Mouse (Mus musculus): ENCODE measurements around the gene Selenom. TPM values are rescaled to one million over a fixed set of nuclear protein-coding genes. Genes with fewer than 3 reads are reported as not detected.

Selenom gene
- total and polyA plus RNA-seq, 2 experiments from 2014 or later = 290 to 298 TPM

GRCm38 (mm10) chr11:3521339-3522224 is 7.1 kb downstream of the Selenom start:
- no peak overlapping the region for H3K4me2 ChIP-seq (ENCODE audit: low read depth, low read length, poor library complexity, severe bottlenecking)
- no peak for DNase-seq (ENCODE audit: low spot score)

DNA sequence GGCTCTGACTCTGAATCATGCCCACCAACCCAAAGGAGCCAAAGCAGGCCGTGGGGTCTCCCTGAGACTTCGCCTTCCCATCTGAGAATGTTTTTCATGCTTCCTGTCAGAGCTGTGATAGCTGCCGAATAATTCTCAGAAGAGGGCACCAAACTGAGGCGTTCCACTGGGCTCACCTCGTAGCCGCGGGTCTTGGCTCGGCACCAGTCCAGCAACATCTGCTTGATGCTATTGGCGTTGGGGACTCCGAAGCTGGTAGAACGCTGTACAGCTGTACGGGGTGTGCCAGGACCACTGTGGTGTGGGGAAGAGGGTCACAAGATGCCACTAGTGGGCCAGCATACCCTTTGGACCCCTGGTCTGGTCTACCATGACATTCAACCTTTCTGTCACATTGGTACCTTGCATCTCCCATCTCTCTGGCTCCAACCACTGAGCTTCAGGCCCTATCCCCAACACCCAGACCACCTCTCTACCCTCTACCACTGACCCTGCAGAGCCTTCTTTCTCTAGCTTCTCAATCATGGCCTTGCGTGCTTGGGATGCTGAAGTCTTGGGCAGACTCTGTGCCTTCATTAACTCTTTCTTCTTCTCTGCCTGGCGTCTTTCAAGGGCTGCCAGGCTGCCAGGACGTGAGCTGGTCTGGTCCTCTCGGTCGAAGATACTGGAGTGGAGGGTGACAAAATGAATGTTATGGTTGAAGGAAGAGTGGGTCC is 8.0 kb downstream of the Selenom start:
- Histone ChIP-seq H3K4me3 (ENCODE audit: low read depth, low read length) (no peak overlapping the region), H3K4me2 (ENCODE audit: low read depth, low read length, poor library complexity, severe bottlenecking) (no peak overlapping the region), H3K9me3 (ENCODE audit: low read length) (no peaks in the 10 kb centered on the region), H3K9ac (replicated peaks; ENCODE audit: low read length, poor library complexity, severe bottlenecking) (no peak overlapping the region), H3K36me3 (ENCODE audit: insufficient read depth, low read length) (no peaks in the 10 kb centered on the region), H3K4me1 (ENCODE audit: insufficient read depth, low read length) (no peaks in the 10 kb centered on the region; the same call in 1 of the 2 replicates), H3K27ac (ENCODE audit: low read depth, low read length) (no peak overlapping the region), H3K27me3 (ENCODE audit: insufficient read depth, low read length) (no peaks in the 10 kb centered on the region)
- WGBS = 96% methylated on average over 17 of the region's 17 CpGs
- TF ChIP-seq CTCF (IDR thresholded peaks at IDR 0.05) = no peak
- no peak for DNase-seq (ENCODE audit: low spot score)
- ATAC-seq (ENCODE audit: low FRiP score) = no peak

More at GRCm38 (mm10) chr11:3521339-3522224, 7.1 kb downstream of the Selenom start:
- no peaks in the 10 kb centered on the region for H3K9me3 ChIP-seq (ENCODE audit: low read length)
- 89% methylated on average over 23 of the region's 23 CpGs for WGBS
- H3K36me3 ChIP-seq (ENCODE audit: insufficient read depth, low read length) = no peaks in the 10 kb centered on the region
- no peak overlapping the region for H3K4me3 ChIP-seq (ENCODE audit: low read depth, low read length)
- ATAC-seq (ENCODE audit: low FRiP score) = no peak
- H3K27ac ChIP-seq (ENCODE audit: low read depth, low read length) = no peak overlapping the region
- no peak for TF ChIP-seq CTCF (IDR thresholded peaks at IDR 0.05)
- peaks cover 5% of the 10 kb centered on the region; the same call in 1 of the 2 replicates for H3K4me1 ChIP-seq (ENCODE audit: insufficient read depth, low read length)
- H3K27me3 ChIP-seq (ENCODE audit: insufficient read depth, low read length) = no peaks in the 10 kb centered on the region
- no peak overlapping the region for H3K9ac ChIP-seq (replicated peaks; ENCODE audit: low read length, poor library complexity, severe bottlenecking)

DNA sequence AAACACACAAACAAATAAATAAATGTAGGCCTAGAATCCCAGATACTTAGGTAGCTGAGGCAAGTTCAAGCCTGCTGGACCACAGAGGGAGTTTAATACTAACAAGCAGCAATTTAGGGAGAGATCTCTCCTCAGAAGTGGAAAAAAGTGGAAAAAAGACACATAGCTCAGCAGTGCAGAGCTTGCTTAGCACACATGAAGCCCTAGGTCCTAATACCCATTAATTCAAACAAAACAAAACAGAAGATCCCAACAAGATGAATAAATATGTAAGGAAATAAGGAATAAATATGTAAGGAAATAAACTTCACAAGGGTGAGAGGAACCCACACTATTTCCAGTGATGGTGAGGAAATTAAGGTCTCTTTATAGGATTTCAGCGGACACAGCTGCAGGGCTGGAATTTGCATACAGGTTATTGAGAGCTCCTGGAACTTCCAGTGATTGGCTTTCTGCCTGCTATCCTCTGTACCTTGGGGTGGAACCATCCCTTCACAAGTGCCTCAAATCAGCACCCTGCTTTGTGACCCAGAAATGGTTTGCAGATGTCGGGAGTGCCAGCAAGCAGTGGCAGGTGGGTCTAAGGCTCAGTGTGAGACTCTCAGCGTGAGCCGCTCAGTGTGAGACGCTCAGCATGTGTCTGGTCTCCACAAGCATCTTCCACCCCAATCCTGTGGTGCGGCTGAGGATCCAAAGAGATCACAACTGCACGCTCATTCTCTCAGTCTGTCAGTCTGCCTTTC is 9.5 kb downstream of the Selenom start:
- TF ChIP-seq CTCF (IDR thresholded peaks at IDR 0.05) = no peak
- H3K36me3 ChIP-seq (ENCODE audit: insufficient read depth, low read length) = no peaks in the 10 kb centered on the region
- no peaks in the 10 kb centered on the region for H3K9me3 ChIP-seq (ENCODE audit: low read length)
- 85% methylated on average over 7 of the region's 7 CpGs for WGBS
- DNase-seq (ENCODE audit: low spot score) = no peak
- no peak overlapping the region for H3K27ac ChIP-seq (ENCODE audit: low read depth, low read length)
- no peak for ATAC-seq (ENCODE audit: low FRiP score)
- no peak overlapping the region for H3K9ac ChIP-seq (replicated peaks; ENCODE audit: low read length, poor library complexity, severe bottlenecking)
- no peak overlapping the region for H3K4me2 ChIP-seq (ENCODE audit: low read depth, low read length, poor library complexity, severe bottlenecking)
- H3K27me3 ChIP-seq (ENCODE audit: insufficient read depth, low read length) = no peaks in the 10 kb centered on the region
- no peak overlapping the region for H3K4me3 ChIP-seq (ENCODE audit: low read depth, low read length)
- H3K4me1 ChIP-seq (ENCODE audit: insufficient read depth, low read length) = no peaks in the 10 kb centered on the region

DNA sequence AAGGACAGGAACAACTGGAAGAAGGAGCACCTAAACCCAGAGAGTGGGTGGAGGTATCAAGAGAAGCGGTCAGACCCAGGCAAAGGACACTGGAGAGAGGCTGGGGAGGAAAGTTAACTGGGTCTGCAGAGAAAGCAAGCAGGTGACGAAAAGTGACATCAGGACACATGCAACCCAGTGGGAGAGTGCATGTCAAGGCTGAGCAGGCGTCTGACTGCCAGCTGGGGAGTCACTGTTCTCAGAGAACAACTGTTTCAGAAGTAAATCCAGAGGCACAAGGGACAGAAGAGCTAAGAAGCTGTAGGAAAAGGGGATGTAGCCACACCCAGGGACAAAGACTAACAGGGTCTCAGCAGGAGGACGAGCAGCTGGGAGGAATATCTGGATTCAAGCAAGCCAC is 11.1 kb downstream of the Selenom start:
- H3K36me3 ChIP-seq (ENCODE audit: insufficient read depth, low read length) = no peaks in the 10 kb centered on the region
- H3K4me3 ChIP-seq (ENCODE audit: low read depth, low read length) = no peak overlapping the region
- H3K9ac ChIP-seq (replicated peaks; ENCODE audit: low read length, poor library complexity, severe bottlenecking) = no peak overlapping the region
- no peak overlapping the region for H3K4me2 ChIP-seq (ENCODE audit: low read depth, low read length, poor library complexity, severe bottlenecking)
- no peaks in the 10 kb centered on the region for H3K4me1 ChIP-seq (ENCODE audit: insufficient read depth, low read length)
- no peaks in the 10 kb centered on the region for H3K27me3 ChIP-seq (ENCODE audit: insufficient read depth, low read length)
- H3K9me3 ChIP-seq (ENCODE audit: low read length) = no peaks in the 10 kb centered on the region
- no peak for ATAC-seq (ENCODE audit: low FRiP score)
- no peak overlapping the region for H3K27ac ChIP-seq (ENCODE audit: low read depth, low read length)
- no peak for TF ChIP-seq CTCF (IDR thresholded peaks at IDR 0.05)
- WGBS = 79% methylated on average over 4 of the region's 4 CpGs
- no peak for DNase-seq (ENCODE audit: low spot score)

- ATAC-seq (ENCODE audit: low FRiP score) = no peak
These were observed 11.7 kb downstream of the Selenom start for GRCm38 (mm10) chr11:3526207-3526606.

More at GRCm38 (mm10) chr11:3526207-3526606, 11.7 kb downstream of the Selenom start:
- no peak for DNase-seq (ENCODE audit: low spot score)
- H3K27me3 ChIP-seq (ENCODE audit: insufficient read depth, low read length) = no peaks in the 10 kb centered on the region
- no peak for TF ChIP-seq CTCF (IDR thresholded peaks at IDR 0.05)
- no peak overlapping the region for H3K27ac ChIP-seq (ENCODE audit: low read depth, low read length)
- H3K4me2 ChIP-seq (ENCODE audit: low read depth, low read length, poor library complexity, severe bottlenecking) = no peak overlapping the region
- H3K4me1 ChIP-seq (ENCODE audit: insufficient read depth, low read length) = no peaks in the 10 kb centered on the region
- no peak overlapping the region for H3K9ac ChIP-seq (replicated peaks; ENCODE audit: low read length, poor library complexity, severe bottlenecking)
- no peak overlapping the region for H3K4me3 ChIP-seq (ENCODE audit: low read depth, low read length)
- H3K36me3 ChIP-seq (ENCODE audit: insufficient read depth, low read length) = no peaks in the 10 kb centered on the region
- H3K9me3 ChIP-seq (ENCODE audit: low read length) = no peaks in the 10 kb centered on the region
- 76% methylated on average over 9 of the region's 9 CpGs for whole genome bisulfite sequencing

Data from midbrain, postnatal 0 days (tissue).